Mouse (Mus musculus): ENCODE results near the gene Gm28998. TPM values are rescaled to one million over a fixed set of nuclear protein-coding genes. Genes with fewer than 3 reads are reported as not detected.

Gene Gm28998
- not detected in 2 replicates for polyA plus RNA-seq (2015; fragmentation: Nextera tagmentation; extraction: Ambion mirVana)

GRCm38 (mm10) chrY:7253487-7253886 lies at the start of gene Gm28998:
TSS of gene Gm28998 (plus strand) at chrY:7253787.

Other genes with a start within 250 kb of the Gm28998 start
- not detected in 2 replicates for gene Gm21244, start 84.5 kb upstream of the Gm28998 start, polyA plus RNA-seq (2015; fragmentation: Nextera tagmentation; extraction: Ambion mirVana)
- gene Gm21788, start 151.2 kb downstream of the Gm28998 start, polyA plus RNA-seq (2015; fragmentation: Nextera tagmentation; extraction: Ambion mirVana): not detected in 2 replicates